Mouse (Mus musculus): ENCODE measurements around the gene Prdx6.

GRCm38 (mm10) chr1:161259142-161259541 lies 8.1 kb upstream of the Prdx6 start:
- TF ChIP-seq CTCF (IDR thresholded peaks at IDR 0.05; ENCODE audit: borderline replicate concordance, control insufficient read depth, extremely low read depth, insufficient read depth, low read length, poor library complexity) (no peak), POLR2A (IDR thresholded peaks at IDR 0.05; ENCODE audit: control insufficient read depth, extremely low read depth, insufficient read depth, low read length, poor library complexity) (no peak)

All from thymus, adult 2 months (tissue).